Mouse (Mus musculus) spleen, adult 18-20 months (tissue): Measurements from ENCODE around the gene Fbxo9.
A peak's percentile ranks its signal among the peaks of the same experiment; 100 is the strongest.

Experiments used
- DNase-seq, 2 experiments: peaks; one replicate each; pipeline ENCODE4 v3.0.0; 2022; ENCODE audit warnings: mixed read lengths in 2 of 2

The Fbxo9 gene

GRCm38 (mm10) chr9:78064121-78064520 is 44.7 kb downstream of the Fbxo9 start:
- DNase-seq, result no peak

- no peak for DNase-seq
Observed at GRCm38 (mm10) chr9:78062392-78062791, 46.5 kb downstream of the Fbxo9 start.

- no peak for DNase-seq
Observed at GRCm38 (mm10) chr9:78059525-78060120, 49.2 kb downstream of the Fbxo9 start.

- DNase-seq, result no peak
Observed at GRCm38 (mm10) chr9:78054298-78054697, 54.6 kb downstream of the Fbxo9 start.

GRCm38 (mm10) chr9:78053821-78054220 is 55.0 kb downstream of the Fbxo9 start:
- no peak for DNase-seq

GRCm38 (mm10) chr9:78051677-78052076 is 57.2 kb downstream of the Fbxo9 start, which contains the start of gene Gcm1:
Gene Gcm1 (plus strand): TSS chr9:78051924.
- no peak for DNase-seq

GRCm38 (mm10) chr9:78050452-78050970 is 58.4 kb downstream of the Fbxo9 start:
- no peak for DNase-seq

GRCm38 (mm10) chr9:78046755-78047154 is 62.1 kb downstream of the Fbxo9 start:
- peak in 1 of 2 experiments; percentile 14 for DNase-seq

- no peak for DNase-seq
Observed at GRCm38 (mm10) chr9:78045171-78045570, 63.7 kb downstream of the Fbxo9 start.

GRCm38 (mm10) chr9:78038755-78039489 is 69.9 kb downstream of the Fbxo9 start:
- peak; percentile 46 to 71 for DNase-seq

- DNase-seq, result no peak
Observed at GRCm38 (mm10) chr9:78035831-78036230, 73.0 kb downstream of the Fbxo9 start.

GRCm38 (mm10) chr9:78035296-78035695 is 73.6 kb downstream of the Fbxo9 start:
- no peak for DNase-seq

GRCm38 (mm10) chr9:78032930-78033329 is 75.9 kb downstream of the Fbxo9 start:
- no peak for DNase-seq
